Mouse (Mus musculus): ENCODE results near the gene Lama5.

DNA sequence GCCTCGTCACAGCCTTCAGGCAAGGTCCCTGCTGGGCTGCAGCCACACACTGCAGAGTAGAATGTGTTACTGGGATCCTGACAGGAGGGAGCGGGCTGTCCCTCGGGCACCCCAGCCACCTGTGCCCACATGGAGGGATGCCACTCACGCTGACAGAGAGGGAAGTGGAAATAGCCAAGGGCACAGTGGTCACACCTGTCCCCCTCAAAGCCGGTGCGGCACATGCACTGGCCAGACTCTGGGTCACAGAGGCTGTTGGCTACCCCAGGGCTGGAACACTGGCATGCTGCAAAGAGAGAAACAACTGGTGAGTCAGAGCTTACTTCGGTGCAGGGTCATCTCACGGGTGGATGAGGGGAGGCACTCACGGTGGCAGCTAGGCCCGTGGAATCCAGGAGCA is 26.9 kb downstream of the Lama5 start:
- no peak for TF ChIP-seq CTCF (IDR thresholded peaks at IDR 0.05; ENCODE audit: borderline replicate concordance, insufficient read depth, low read depth, low read length)
- TF ChIP-seq POLR2A (IDR thresholded peaks at IDR 0.05; ENCODE audit: borderline replicate concordance, insufficient read depth, low read length), result no peak
